Mouse (Mus musculus) ES-E14 (cell line): ENCODE measurements at regions not wholly inside any gene's neighbourhood (a gene's known extent, or its start where the extent isn't known, plus 50 kb on each side); places are given as distances from the start of the nearest gene placed in this dataset.

Experiments
- DNase-seq: peaks from one replicate; pipeline ENCODE4 v3.0.0-alpha.2; 2013; ENCODE audit warnings: low read depth, low spot score
- H3K27ac ChIP-seq: 2 replicates; pipeline ENCODE4 v1.5.1; 2012; ENCODE audit warnings: low read depth, mild to moderate bottlenecking, low read length, moderate library complexity, mixed read lengths; ENCODE audit not compliant: poor library complexity, insufficient read depth, severe bottlenecking
- H3K36me3 ChIP-seq: 2 replicates; pipeline ENCODE4 v1.6.1; 2012; ENCODE audit warnings: mild to moderate bottlenecking, low read length, moderate library complexity, mixed read lengths; ENCODE audit not compliant: control insufficient read depth, poor library complexity, insufficient read depth, severe bottlenecking
- H3K4me1 ChIP-seq, 2 experiments: fragments of 150-350 bp in 1 of 2; sonication (generic) in 1 of 2; 2 replicates each; pipeline ENCODE4 v1.6.1; 2012; ENCODE audit warnings: low read length in 2 of 2, mild to moderate bottlenecking in 1 of 2, mixed read lengths in 1 of 2; ENCODE audit not compliant: control insufficient read depth in 2 of 2, insufficient read depth in 2 of 2, poor library complexity in 1 of 2
- H3K4me3 ChIP-seq, 2 experiments: fragments of 150-350 bp in 1 of 2; sonication (generic) in 1 of 2; 2 replicates each; pipeline ENCODE4 v1.5.1; 2012; ENCODE audit warnings: low read length in 2 of 2, low read depth in 1 of 2, mild to moderate bottlenecking in 1 of 2, mixed read lengths in 1 of 2; ENCODE audit not compliant: insufficient read depth in 1 of 2, poor library complexity in 1 of 2, severe bottlenecking in 1 of 2
- H3K9ac ChIP-seq: 2 replicates; pipeline ENCODE4 v1.6.1; 2012; ENCODE audit warnings: low read depth, mild to moderate bottlenecking, low read length, mixed read lengths; ENCODE audit not compliant: poor library complexity, insufficient read depth, severe bottlenecking
- H3K9me3 ChIP-seq: fragments of 150-350 bp; sonication (generic); 2 replicates; pipeline ENCODE4 v1.6.1; 2012; ENCODE audit warnings: low read depth, mild to moderate bottlenecking, low read length; ENCODE audit not compliant: control insufficient read depth, insufficient read depth
- CHD2 ChIP-seq: IDR thresholded peaks from 2 replicates; pipeline ENCODE4 v1.6.1; 2014; ENCODE audit warnings: mild to moderate bottlenecking, low read depth, low read length, inconsistent platforms
- HCFC1 ChIP-seq: IDR thresholded peaks from 2 replicates; pipeline ENCODE4 v1.6.1; 2012; ENCODE audit warnings: low read length, inconsistent platforms, borderline replicate concordance; ENCODE audit not compliant: insufficient read depth
- MAFK ChIP-seq: IDR thresholded peaks from 2 replicates; pipeline ENCODE4 v1.6.1; 2014; ENCODE audit warnings: mild to moderate bottlenecking, low read depth, low read length, inconsistent platforms; ENCODE audit not compliant: insufficient read depth
- ZC3H11A ChIP-seq: IDR thresholded peaks from 2 replicates; pipeline ENCODE4 v1.6.1; 2012; ENCODE audit warnings: low read depth, mild to moderate bottlenecking, inconsistent platforms, low read length, borderline replicate concordance
- ZNF384 ChIP-seq: IDR thresholded peaks from 2 replicates; pipeline ENCODE4 v1.6.1; 2012; ENCODE audit warnings: low read depth, low read length, inconsistent platforms
- in situ Hi-C, 2 experiments: fragments of 600-800 bp; cut with MboI; formaldehyde crosslinking; loops; one replicate each; pipeline ENCODE4 v1.15.1; 2025; ENCODE audit warnings: low sequenced_read_pairs in 2 of 2, inconsistent platforms in 1 of 2; ENCODE audit not compliant: unreplicated experiment in 2 of 2

DNA sequence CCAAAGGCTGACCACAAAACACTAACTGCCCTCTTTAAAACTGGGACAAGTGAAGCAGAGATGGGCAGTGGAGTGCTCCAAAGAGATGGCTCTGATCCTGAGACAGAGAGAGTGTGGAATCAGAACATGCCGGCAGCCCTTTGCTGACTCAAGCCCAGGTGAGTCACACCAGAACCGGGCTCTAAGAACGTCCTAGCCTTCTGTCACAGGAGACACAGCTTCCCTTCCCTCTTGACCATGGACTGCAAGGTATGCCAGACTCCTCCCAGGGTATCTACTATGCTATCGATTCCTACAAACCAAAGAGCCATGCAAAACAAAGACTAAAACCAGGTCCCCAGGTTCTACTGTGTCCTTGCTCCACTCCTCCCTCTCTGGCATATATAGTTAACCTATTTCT is 98.0 kb downstream of the Dhx15 start:
- Histone ChIP-seq H3K4me1 (no peaks in the 10 kb centered on the region), H3K9ac (no peak overlapping the region), H3K27ac (no peak overlapping the region), H3K9me3 (no peaks in the 10 kb centered on the region), H3K36me3 (no peaks in the 10 kb centered on the region), H3K4me3 (no peak overlapping the region)
- in situ Hi-C loops = no loop called here
- TF ChIP-seq CHD2 = no peak
- no peak for TF ChIP-seq ZC3H11A
- no peak for TF ChIP-seq MAFK
- TF ChIP-seq ZNF384 = no peak
- no peak for TF ChIP-seq HCFC1
- no peak for DNase-seq

DNA sequence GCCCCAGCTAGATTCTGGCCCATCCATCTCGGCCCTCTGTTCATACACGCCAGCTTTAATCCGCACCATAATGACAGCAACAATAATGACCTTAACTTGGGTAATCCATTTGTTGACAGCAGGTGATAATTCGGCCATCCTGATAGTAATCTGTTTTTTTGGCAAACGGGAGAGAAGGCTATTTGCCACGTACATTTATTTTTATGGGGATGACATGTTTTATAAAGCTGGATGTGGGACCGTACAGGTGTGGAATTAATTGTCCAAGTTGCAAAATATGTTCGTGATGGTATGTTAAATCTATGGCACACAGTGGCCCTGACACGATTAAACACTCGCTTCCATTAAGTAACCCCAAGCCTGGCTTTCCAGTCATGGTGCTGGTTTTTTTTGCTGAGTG is 102.2 kb downstream of the Dhx15 start:
- TF ChIP-seq HCFC1 (no peak), ZC3H11A (no peak)
- H3K9ac ChIP-seq = no peak overlapping the region
- no peaks in the 10 kb centered on the region for H3K36me3 ChIP-seq
- H3K27ac ChIP-seq = no peak overlapping the region
- H3K4me3 ChIP-seq = no peak overlapping the region
- H3K4me1 ChIP-seq = no peaks in the 10 kb centered on the region
- no peaks in the 10 kb centered on the region for H3K9me3 ChIP-seq
- in situ Hi-C loops = no loop called here
- DNase-seq = no peak

DNA sequence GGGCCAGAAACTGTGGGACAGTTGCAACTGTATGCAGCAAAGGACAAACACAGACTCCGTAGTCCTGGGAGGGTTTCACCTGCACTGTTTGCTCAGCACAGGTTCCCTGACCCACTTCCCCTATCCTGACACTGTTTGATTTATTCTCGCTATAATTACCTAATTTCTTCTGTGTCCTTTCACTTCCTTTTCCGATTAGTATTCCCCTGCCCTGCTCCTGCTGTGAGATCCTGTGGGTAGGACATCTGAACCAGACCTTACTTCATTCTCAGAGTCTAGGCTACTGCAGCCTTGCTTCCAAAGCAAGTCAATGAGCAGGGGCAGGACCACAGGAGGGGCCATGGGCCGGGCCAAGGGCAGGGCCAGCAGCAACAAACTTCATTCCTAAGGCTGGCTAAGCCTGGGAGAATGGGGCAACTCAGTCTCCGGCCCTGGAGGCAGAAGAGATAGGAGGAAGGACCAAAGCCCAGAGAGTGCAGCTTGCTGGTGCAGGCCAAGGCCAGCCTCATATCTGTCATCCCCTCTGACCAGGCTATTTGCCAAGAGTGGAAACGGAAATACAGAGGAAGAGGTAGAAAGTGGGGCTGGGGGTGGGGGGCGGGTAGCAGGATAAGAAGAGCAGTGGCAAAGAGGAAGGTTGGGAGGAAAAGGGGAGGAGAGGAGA is 103.4 kb downstream of the Dhx15 start:
- no peaks in the 10 kb centered on the region for H3K9me3 ChIP-seq
- no peak overlapping the region for H3K9ac ChIP-seq
- no peak overlapping the region for H3K4me3 ChIP-seq
- in situ Hi-C loops = no loop called here
- no peaks in the 10 kb centered on the region for H3K36me3 ChIP-seq
- no peaks in the 10 kb centered on the region for H3K4me1 ChIP-seq
- H3K27ac ChIP-seq = no peak overlapping the region
- TF ChIP-seq HCFC1 = no peak
- TF ChIP-seq MAFK = no peak
- TF ChIP-seq CHD2 = no peak
- no peak for TF ChIP-seq ZNF384
- no peak for TF ChIP-seq ZC3H11A
- DNase-seq = no peak

DNA sequence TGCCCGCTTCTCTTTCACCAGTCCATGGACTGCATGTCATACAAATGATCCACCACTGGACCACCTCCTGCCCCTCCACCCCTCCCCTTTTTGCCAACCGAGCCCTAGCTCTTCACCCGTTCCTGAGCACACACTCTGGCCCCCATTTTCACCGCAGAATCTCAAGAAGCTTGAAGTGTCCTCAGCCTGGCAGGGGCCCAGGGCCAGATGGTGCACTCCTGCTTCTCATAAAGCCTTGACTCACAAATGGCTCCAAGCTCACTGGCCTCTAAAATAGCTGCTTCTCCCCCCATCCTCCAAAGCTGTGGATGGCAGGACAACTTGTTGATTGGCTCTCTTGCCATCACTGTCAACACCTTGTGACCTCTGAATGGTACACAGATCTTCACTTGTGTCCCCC is 110.0 kb downstream of the Dhx15 start:
- no peak for TF ChIP-seq CHD2
- TF ChIP-seq ZNF384 = no peak
- no peak for TF ChIP-seq MAFK
- TF ChIP-seq HCFC1 = no peak
- no peak for TF ChIP-seq ZC3H11A
- Histone ChIP-seq H3K27ac (no peak overlapping the region), H3K9ac (no peak overlapping the region), H3K4me3 (no peak overlapping the region), H3K4me1 (no peaks in the 10 kb centered on the region), H3K9me3 (no peaks in the 10 kb centered on the region), H3K36me3 (no peaks in the 10 kb centered on the region)
- DNase-seq = no peak
- in situ Hi-C loops = no loop called here

DNA sequence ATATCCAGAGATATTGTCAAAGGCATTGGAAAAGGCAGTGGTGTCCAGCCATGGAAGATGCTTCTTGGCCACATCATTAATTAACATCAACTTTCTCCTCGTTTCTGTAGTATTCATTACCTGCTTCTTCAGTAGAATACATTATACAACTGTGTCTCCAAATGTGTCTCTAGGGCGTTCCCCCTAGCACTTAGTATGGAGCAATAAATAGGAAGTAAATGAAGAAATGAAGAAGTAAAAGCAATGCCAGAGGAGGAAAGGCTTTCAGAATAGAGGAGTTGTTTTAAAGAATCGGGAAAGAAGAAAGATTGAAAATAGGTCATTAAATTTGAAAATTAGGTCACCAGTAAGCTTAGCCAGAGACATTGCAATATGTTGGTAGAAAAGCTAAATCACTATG is 112.6 kb downstream of the Dhx15 start:
- Histone ChIP-seq H3K4me1 (no peaks in the 10 kb centered on the region), H3K27ac (no peak overlapping the region), H3K9ac (no peak overlapping the region), H3K36me3 (no peaks in the 10 kb centered on the region), H3K9me3 (no peaks in the 10 kb centered on the region), H3K4me3 (no peak overlapping the region)
- no peak for DNase-seq
- in situ Hi-C loops = no loop called here
- TF ChIP-seq ZC3H11A = no peak
- no peak for TF ChIP-seq CHD2
- TF ChIP-seq MAFK = no peak
- no peak for TF ChIP-seq HCFC1
- TF ChIP-seq ZNF384 = no peak
